Mouse (Mus musculus) midbrain, embryonic 16.5 days (tissue): Measurements from ENCODE around the gene Fgfr2. TPM values are rescaled to one million over a fixed set of nuclear protein-coding genes. Genes with fewer than 3 reads are reported as not detected.

Source experiments
- ATAC-seq: fragments of 200-750 bp; cut with Nextera tagmentation; 2 replicates; pipeline ENCODE4 v1.8.0; 2017; ENCODE audit warnings: moderate TSS enrichment
- H3K27ac ChIP-seq: fragments of 300-500 bp; sonication (generic); 2 replicates; pipeline ENCODE4 v1.5.1; 2014; ENCODE audit warnings: mild to moderate bottlenecking, low read length, mixed read lengths
- H3K27me3 ChIP-seq: fragments of 300-500 bp; sonication (generic); 2 replicates; pipeline ENCODE4 v1.6.1; 2014; ENCODE audit warnings: low read depth, low read length, mixed read lengths; ENCODE audit not compliant: control insufficient read depth, insufficient read depth
- H3K36me3 ChIP-seq: fragments of 300-500 bp; sonication (generic); 2 replicates; pipeline ENCODE4 v1.6.1; 2014; ENCODE audit warnings: mild to moderate bottlenecking, low read length, moderate library complexity, mixed read lengths; ENCODE audit not compliant: control insufficient read depth, insufficient read depth
- H3K4me1 ChIP-seq: fragments of 300-500 bp; sonication (generic); 2 replicates; pipeline ENCODE4 v1.6.1; 2014; ENCODE audit warnings: mild to moderate bottlenecking, low read length, mixed read lengths; ENCODE audit not compliant: control insufficient read depth, insufficient read depth
- H3K4me2 ChIP-seq: fragments of 300-500 bp; sonication (generic); 2 replicates; pipeline ENCODE4 v1.6.1; 2014; ENCODE audit warnings: mild to moderate bottlenecking, low read length, mixed read lengths
- H3K4me3 ChIP-seq: fragments of 300-500 bp; sonication (generic); 2 replicates; pipeline ENCODE4 v1.5.1; 2014; ENCODE audit warnings: low read depth, mild to moderate bottlenecking, low read length, moderate library complexity, mixed read lengths
- H3K9ac ChIP-seq: fragments of 300-500 bp; sonication (generic); 2 replicates; pipeline ENCODE4 v1.6.1; 2014; ENCODE audit warnings: low read depth, low read length, mixed read lengths
- H3K9me3 ChIP-seq: fragments of 300-500 bp; sonication (generic); replicated peaks from 2 replicates; pipeline ENCODE4 v1.6.1; 2014; ENCODE audit warnings: mild to moderate bottlenecking, low read length, mixed read lengths; ENCODE audit not compliant: control insufficient read depth, poor library complexity, severe bottlenecking
- WGBS: fragments of 180-500 bp; shearing (Covaris S2); extraction: QIAGEN DNeasy Blood & Tissue Kit; methylation state at CpG from one replicate; pipeline ENCODE4 v1.1.7; 2014; 5-methylcytosine and 5-hydroxymethylcytosine counted together
- polyA plus RNA-seq: library from polyadenylated mRNA; unstranded; fragments of >200 nt; fragmentation: Nextera tagmentation; extraction: Ambion mirVana; gene quantifications from 2 replicates; pipeline ENCODE4 v1.2.1, GENCODE M21; 2015

The Fgfr2 gene
- polyA plus RNA-seq, 1 experiment from 2014 or later = 23.8 TPM

DNA sequence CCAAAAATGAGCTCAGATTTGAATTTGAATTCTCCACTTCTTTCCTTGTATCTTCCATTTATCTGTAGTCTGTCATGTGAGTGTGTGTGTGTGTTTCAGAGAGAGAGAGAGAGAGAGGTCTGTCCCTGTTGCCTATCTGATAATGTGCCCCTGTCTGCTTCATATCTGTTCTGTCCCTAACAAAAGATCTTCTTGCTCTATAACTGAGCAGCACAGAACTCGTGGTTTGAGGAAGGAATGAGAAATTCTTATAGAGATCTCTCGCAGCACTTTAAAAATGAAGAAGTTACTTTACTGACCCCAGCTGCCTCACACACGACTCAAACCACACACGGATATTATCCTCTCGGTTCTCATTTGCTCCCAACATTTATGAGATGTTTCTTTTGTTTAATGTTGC, 735.6 kb downstream of the Fgfr2 start:
- Histone ChIP-seq H3K4me2 (no peak overlapping the region), H3K27ac (no peak overlapping the region), H3K4me3 (no peak overlapping the region), H3K4me1 (peaks cover 12% of the 10 kb centered on the region), H3K36me3 (no peaks in the 10 kb centered on the region), H3K9ac (no peak overlapping the region), H3K27me3 (no peaks in the 10 kb centered on the region), H3K9me3 (no peaks in the 10 kb centered on the region)
- no peak for ATAC-seq
- WGBS = 84% methylated on average over 5 of the region's 5 CpGs

DNA sequence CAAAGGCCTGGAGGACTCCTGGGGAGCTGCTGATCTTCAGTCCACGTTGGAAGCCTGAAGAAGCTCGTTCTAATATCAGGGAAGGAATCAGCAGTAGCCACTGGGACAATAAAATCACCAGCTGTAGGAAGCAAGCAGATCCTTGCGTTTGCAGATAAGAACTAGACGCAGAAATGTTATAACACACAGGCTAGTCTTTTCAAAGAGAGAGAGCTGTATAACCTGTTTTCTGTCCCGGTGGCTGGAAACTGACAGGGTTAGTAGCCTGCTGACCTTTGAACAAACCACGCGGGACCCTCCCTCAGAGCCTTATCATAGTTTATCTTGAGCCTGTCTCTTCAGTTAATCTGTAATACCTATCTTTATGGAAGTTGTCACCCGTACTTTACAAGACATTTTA, 736.8 kb downstream of the Fgfr2 start:
- Histone ChIP-seq H3K36me3 (no peaks in the 10 kb centered on the region), H3K4me2 (no peak overlapping the region), H3K27ac (no peak overlapping the region), H3K4me1 (peaks cover 12% of the 10 kb centered on the region), H3K9me3 (no peaks in the 10 kb centered on the region), H3K27me3 (no peaks in the 10 kb centered on the region), H3K9ac (no peak overlapping the region), H3K4me3 (no peak overlapping the region)
- ATAC-seq = no peak
- WGBS = 49% methylated on average over 8 of the region's 8 CpGs

DNA sequence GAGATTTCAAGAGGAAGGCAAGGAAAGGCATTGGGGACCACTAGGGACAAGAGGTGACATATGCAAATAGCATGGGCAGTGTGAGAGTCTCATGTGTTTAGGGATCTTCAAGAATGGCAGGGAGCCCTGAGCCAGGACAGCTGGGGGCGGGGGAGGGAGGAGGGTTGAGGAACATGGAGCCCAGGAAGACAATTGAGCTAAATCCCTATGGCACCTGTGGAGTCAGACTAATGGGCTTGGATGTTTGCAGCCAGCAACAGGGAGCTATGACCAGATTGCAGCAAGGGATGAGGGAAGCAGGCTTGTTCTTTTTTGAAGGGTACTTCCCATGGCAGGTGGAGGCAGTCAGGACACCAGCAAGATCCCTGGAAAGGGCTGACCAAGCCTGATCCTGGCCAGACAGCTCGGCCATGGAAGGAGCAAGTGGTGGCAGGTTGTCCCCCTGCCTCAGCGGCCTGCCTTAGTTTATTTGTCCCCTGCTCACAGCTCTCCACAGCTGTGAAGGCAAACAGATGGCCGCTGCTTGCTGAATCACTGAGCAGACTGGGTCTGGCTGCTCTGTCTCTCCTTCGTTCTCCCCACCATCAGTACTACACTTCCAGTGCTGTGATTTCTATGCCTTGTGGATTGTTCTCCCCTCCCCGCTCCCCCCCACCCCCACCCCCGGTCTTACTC, 737.6 kb downstream of the Fgfr2 start:
- Histone ChIP-seq H3K4me1 (peaks cover 12% of the 10 kb centered on the region), H3K4me2 (no peak overlapping the region), H3K27me3 (no peaks in the 10 kb centered on the region), H3K36me3 (no peaks in the 10 kb centered on the region), H3K9ac (no peak overlapping the region), H3K4me3 (no peak overlapping the region), H3K27ac (peak overlapping the region; percentile 26), H3K9me3 (no peaks in the 10 kb centered on the region)
- 25% methylated on average over 7 of the region's 7 CpGs for WGBS
- ATAC-seq = 0 out of 2 replicates have a peak, but pooled peaks have one; percentile 39

DNA sequence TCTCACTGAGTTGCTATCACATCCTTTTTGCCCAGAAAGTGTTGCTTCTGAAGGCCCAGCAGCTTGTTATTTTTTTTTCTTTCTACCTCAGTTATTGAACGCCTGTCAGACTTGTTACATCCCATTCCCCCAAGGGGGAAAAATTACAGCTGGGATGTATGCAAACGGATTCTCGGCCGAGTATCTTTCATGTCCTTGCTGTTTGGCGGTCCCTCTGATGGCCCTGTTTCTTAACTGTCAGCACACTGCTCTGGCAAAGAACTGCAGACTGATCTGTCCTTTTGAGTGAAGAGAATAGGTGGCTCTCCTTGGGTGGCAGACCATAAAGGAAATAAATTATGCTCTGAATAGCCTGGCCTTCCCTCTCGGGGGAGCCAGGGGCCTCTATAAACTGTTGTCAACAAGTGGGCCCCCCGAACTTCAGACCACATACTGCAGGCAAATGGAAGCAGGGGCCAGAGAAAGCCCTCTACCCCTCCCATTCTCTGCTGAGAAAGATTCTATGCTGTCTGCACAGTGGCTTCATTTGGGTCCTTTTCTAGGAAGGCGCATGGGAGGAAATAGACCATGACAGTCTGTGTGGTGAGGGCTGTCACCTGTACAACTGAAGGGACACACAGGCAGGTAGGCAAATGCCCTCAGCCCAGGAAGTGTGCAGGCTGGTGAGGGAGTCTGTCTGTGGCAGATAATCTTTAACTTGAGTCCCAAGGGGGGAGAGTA, 738.3 kb downstream of the Fgfr2 start:
- Histone ChIP-seq H3K9me3 (no peaks in the 10 kb centered on the region), H3K27ac (peak overlapping the region; percentile 26), H3K4me1 (peaks cover 12% of the 10 kb centered on the region), H3K4me3 (no peak overlapping the region), H3K9ac (no peak overlapping the region), H3K36me3 (no peaks in the 10 kb centered on the region), H3K4me2 (no peak overlapping the region), H3K27me3 (no peaks in the 10 kb centered on the region)
- WGBS = 12% methylated on average over 8 of the region's 8 CpGs
- no peak for ATAC-seq

DNA sequence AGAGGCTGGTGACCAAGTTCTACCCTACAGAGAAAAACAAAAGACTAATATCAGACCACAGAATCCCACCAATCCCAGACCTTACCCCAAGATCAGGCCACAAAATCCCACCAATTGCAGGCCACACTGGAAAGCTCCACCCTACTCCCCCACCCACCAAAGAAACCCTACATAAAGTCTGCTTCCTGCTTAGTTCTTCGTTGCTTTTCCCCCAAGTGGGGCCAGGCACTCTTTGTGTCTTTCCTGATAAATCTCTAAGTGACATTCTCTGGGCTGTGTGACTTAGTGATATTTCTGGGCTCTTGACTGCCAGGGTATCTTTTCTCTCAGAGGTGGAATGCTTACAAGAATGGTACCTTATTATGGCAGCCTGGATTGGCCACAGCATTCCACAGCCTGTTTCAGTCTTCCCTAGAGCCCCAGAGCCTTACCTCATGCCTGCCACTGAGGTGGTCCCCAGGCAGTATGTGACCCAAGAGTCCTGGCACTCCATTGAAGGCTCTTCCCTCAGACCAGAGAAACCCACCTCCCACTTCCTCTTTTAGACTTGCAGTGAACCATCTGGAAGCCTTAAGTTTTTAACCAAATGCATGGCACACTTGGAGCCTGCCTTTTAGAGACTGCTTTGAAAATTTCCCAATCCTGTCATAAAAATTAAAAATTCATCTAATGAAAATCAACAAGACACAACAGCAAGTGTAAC, 742.4 kb downstream of the Fgfr2 start:
- Histone ChIP-seq H3K36me3 (no peaks in the 10 kb centered on the region), H3K9me3 (no peaks in the 10 kb centered on the region), H3K27ac (no peak overlapping the region), H3K4me3 (no peak overlapping the region), H3K9ac (no peak overlapping the region), H3K27me3 (no peaks in the 10 kb centered on the region), H3K4me2 (no peak overlapping the region), H3K4me1 (peaks cover 12% of the 10 kb centered on the region)
- no peak for ATAC-seq
- 52% methylated on average over 1 of the region's 1 CpGs for WGBS

DNA sequence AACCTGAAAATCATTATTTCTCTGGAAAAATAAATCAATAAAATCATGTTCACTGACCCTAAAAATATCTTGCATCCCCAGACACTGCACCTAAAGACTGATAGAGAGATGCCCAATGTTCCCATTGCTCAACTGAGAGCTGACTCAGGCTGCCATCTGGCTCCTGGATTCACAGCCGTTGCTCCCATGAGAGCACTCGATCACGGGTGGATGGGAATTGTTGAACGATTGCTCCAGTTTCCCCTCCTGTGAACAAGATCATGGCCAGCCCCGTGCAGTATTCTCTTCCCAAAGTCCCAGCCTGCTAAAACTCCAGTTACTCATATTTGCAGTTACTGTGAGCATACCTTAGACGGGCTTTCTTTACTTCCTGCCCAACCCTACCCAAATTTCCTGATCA, 745.2 kb downstream of the Fgfr2 start:
- no peak for ATAC-seq
- peaks cover 6% of the 10 kb centered on the region; the same call in 1 of the 2 replicates for H3K4me1 ChIP-seq
- H3K36me3 ChIP-seq = no peaks in the 10 kb centered on the region
- no peak overlapping the region for H3K4me3 ChIP-seq
- H3K27me3 ChIP-seq = no peaks in the 10 kb centered on the region
- no peak overlapping the region for H3K9ac ChIP-seq
- no peak overlapping the region for H3K4me2 ChIP-seq
- H3K27ac ChIP-seq = no peak overlapping the region
- WGBS = 74% methylated on average over 6 of the region's 6 CpGs
- no peaks in the 10 kb centered on the region for H3K9me3 ChIP-seq

DNA sequence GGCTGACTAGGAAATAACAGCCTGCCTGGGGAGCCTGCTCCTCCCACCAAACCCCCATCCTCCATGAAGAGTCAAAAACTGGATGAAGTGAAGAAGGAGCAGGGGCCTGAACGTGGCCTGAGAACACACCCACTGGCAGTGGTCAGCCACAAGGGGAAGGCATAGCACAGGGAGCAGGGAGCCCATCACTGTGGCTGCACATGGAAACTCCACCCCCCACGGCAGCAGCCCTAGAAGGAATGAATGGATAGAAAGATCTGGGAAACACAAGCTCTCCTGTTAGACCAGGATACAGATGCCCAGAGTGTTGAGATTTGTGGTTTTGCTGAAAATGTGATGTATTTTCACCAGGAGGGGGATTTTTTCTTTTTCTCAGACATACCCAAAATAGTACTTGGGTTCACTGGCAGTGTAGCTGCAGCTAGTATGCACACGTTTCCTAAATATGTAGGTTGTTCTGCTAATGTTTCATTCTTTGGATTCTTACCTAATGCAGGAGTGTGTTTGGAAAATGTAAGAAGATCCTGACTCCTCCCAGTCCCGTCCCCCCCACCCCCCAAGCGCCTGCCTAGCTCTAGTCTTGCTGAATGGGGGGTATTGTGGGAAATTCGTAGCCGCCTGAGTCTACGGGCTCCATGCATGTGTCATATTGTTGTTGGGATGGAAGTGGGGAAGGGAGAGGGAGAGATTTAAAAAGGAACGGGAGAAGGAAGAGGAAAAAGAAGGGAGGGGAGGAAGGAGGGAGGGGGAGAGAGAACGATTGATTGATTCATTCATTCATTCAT, 749.4 kb downstream of the Fgfr2 start:
- Histone ChIP-seq H3K4me1 (peaks cover 10% of the 10 kb centered on the region), H3K27me3 (no peaks in the 10 kb centered on the region), H3K36me3 (no peaks in the 10 kb centered on the region), H3K4me3 (no peak overlapping the region), H3K9me3 (no peaks in the 10 kb centered on the region), H3K4me2 (no peak overlapping the region), H3K27ac (peak overlapping the region; percentile 61; the same call in 1 of the 2 replicates), H3K9ac (no peak overlapping the region)
- 68% methylated on average over 10 of the region's 10 CpGs for WGBS
- 0 out of 2 replicates have a peak, but pooled peaks have one; percentile 42 for ATAC-seq

DNA sequence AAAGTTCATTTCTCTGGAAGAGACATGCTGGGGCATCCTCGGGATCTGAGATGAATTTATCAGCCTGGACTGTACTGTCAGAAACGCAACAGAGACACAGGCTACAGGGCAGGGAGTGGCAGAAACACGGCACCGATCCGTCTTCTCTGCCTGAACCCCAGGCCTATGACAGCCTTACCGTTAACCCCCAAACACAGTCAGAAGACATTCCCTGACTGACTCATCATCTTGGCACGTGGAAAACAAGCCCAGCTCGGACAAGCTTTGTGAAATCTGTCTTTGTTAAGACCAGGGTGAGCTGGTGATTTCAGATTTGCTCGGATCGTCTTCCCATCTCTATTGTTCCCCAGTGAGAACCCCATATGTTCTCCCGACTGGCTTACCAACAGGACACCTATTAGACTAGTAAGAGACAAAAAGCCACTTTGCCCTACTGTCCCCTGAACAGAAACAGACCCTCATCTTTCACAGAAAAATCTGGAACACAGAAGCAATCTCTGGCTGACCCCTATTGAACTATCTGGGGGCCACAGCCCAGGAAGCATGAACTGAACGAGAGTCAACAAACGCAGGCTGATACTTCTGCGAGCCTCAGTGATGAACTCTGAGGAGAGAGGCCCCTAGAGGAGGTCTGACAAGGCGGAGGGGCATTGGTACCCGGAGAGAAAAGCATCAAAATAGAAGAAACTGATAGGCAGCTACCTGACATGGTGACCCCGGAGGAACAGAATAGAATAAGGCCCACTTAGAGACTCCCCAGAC, 750.2 kb downstream of the Fgfr2 start:
- H3K36me3 ChIP-seq = no peaks in the 10 kb centered on the region
- ATAC-seq = 0 out of 2 replicates have a peak, but pooled peaks have one; percentile 55
- H3K4me2 ChIP-seq = peak overlapping the region; percentile 22
- no peaks in the 10 kb centered on the region for H3K9me3 ChIP-seq
- no peaks in the 10 kb centered on the region for H3K27me3 ChIP-seq
- peak overlapping the region; percentile 61 for H3K27ac ChIP-seq
- 25% methylated on average over 17 of the region's 17 CpGs for WGBS
- no peak overlapping the region for H3K9ac ChIP-seq
- H3K4me1 ChIP-seq = peaks cover 10% of the 10 kb centered on the region
- no peak overlapping the region for H3K4me3 ChIP-seq
